Mouse (Mus musculus): ENCODE measurements around the gene Slc30a10. TPM values are rescaled to one million over a fixed set of nuclear protein-coding genes. Genes with fewer than 3 reads are reported as not detected.
A peak's percentile ranks its signal among the peaks of the same experiment; 100 is the strongest.

The Slc30a10 gene
- total RNA-seq (2012; rRNA removed) (not detected in 2 replicates), total RNA-seq (2014; rRNA removed) (not detected in 2 replicates), polyA plus RNA-seq (2012; ENCODE audit: insufficient read length, low read depth) (not detected in 2 replicates)

DNA sequence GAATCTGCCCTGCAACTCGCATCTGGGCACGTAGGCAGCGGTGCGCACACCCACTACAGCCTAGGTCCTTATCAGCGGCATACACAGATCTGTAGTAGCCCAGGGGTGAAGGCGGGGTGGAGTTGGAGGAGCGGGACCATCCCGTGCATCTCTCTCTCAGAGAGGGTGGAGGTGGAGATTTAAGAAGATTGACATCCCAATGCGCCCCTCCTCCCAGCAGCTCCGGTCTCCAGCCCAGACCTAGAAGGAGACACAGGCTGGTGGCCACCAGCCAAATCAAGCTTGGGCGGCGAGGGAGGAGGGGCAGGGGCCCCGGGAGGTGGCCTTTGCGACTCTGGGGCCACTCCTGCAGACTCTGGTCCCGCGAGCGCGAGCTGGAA is at the start of gene Slc30a10:
Gene Slc30a10 (plus strand): TSS at position 274 of the 380 bp plus-strand sequence.
- H3K79me2 ChIP-seq (replicated peaks; ENCODE audit: control insufficient read depth, extremely low read depth, insufficient read depth, poor library complexity, severe bottlenecking): no peaks in the 10 kb centered on the region
- no peaks in the 10 kb centered on the region for H3K27me3 ChIP-seq (replicated peaks)
- no peak within 1 kb of the TSS for H3K27ac ChIP-seq (ENCODE audit: insufficient read depth, low read depth)
- in situ Hi-C loops (cut with MboI; ENCODE audit: low pct_ligation_motif_present, low pct_unique_long_range_greater_than_20kb, low sequenced_read_pairs) (no loop called here), dilution Hi-C loops (cut with MboI; ENCODE audit: extremely low pct_ligation_motif_present, extremely low pct_unique_long_range_greater_than_20kb, low sequenced_read_pairs) (no loop called here)
- no peak for DNase-seq (ENCODE audit: extremely low read depth)
- TF ChIP-seq RCOR1 (conservative IDR thresholded peaks at IDR 0.05; ENCODE audit: low read depth, low read length) (no peak), ZMIZ1 (IDR thresholded peaks at IDR 0.05; ENCODE audit: low read depth, low read length) (no peak), MEF2A (IDR thresholded peaks at IDR 0.05; ENCODE audit: borderline replicate concordance, low read depth, low read length) (no peak), ZC3H11A (IDR thresholded peaks at IDR 0.05; ENCODE audit: low read depth, low read length) (no peak), PAX5 (IDR thresholded peaks at IDR 0.05; ENCODE audit: low read length) (no peak), USF2 (conservative IDR thresholded peaks at IDR 0.05; ENCODE audit: low read depth, low read length) (no peak)
- peaks cover 0 to 6% of the 10 kb centered on the region in 2 experiments; a peak in 1 of 4 replicates for H3K4me1 ChIP-seq (ENCODE audit: control insufficient read depth in 1 of 2, insufficient read depth in 2 of 2)
- H3K4me2 ChIP-seq (ENCODE audit: insufficient read depth, low read depth, poor library complexity, severe bottlenecking): no peak within 1 kb of the TSS
- no peak within 1 kb of the TSS for H3K4me3 ChIP-seq (replicated peaks in 1 of 3; ENCODE audit: low read depth in 2 of 3, low read length in 2 of 3, poor library complexity in 1 of 3)
- H3K9ac ChIP-seq (ENCODE audit: insufficient read depth, low read depth): no peak within 1 kb of the TSS
- H3K36me3 ChIP-seq (replicated peaks in 1 of 2; ENCODE audit: control insufficient read depth in 1 of 2, insufficient read depth in 1 of 2, low read length in 1 of 2): no peaks in the 10 kb centered on the region
- H3K9me3 ChIP-seq (replicated peaks; ENCODE audit: low read length): no peaks in the 10 kb centered on the region

DNA sequence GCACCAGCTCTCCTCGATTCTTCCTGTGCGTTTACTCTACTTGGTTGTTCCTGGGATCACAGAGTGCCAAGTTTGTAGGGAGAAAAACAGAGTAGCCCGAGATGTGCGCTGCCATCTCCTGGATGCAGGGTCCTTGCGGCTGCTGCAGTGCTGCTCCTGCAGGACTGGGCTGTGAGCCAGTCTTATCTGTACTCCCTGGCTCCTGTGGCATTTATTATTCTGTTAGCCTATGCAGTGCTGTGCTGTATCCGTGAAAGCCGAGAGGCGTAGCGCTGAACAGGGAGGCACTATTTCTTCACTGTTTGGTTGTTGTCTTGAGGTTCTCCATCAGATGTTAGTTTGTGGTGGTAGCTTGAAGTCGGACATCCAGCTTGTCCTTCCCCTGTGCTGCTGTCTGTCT is 48.7 kb upstream of the Slc30a10 start:
- no peaks in the 10 kb centered on the region for H3K27me3 ChIP-seq (replicated peaks)
- dilution Hi-C loops (cut with MboI; ENCODE audit: extremely low pct_ligation_motif_present, extremely low pct_unique_long_range_greater_than_20kb, low sequenced_read_pairs): no loop called here
- peaks cover 23% of the 10 kb centered on the region for H3K79me2 ChIP-seq (replicated peaks; ENCODE audit: control insufficient read depth, extremely low read depth, insufficient read depth, poor library complexity, severe bottlenecking)
- no peak overlapping the region for H3K4me2 ChIP-seq (ENCODE audit: insufficient read depth, low read depth, poor library complexity, severe bottlenecking)
- no peaks in the 10 kb centered on the region for H3K9me3 ChIP-seq (replicated peaks; ENCODE audit: low read length)
- no peak for TF ChIP-seq ZMIZ1 (IDR thresholded peaks at IDR 0.05; ENCODE audit: low read depth, low read length)
- no peak overlapping the region for H3K9ac ChIP-seq (ENCODE audit: insufficient read depth, low read depth)
- no peaks in the 10 kb centered on the region for H3K4me1 ChIP-seq (ENCODE audit: control insufficient read depth in 1 of 2, insufficient read depth in 2 of 2)
- H3K36me3 ChIP-seq (replicated peaks in 1 of 2; ENCODE audit: control insufficient read depth in 1 of 2, insufficient read depth in 1 of 2, low read length in 1 of 2): peaks cover 79 to 96% of the 10 kb centered on the region in 2 experiments
- in situ Hi-C loops (cut with MboI; ENCODE audit: low pct_ligation_motif_present, low pct_unique_long_range_greater_than_20kb, low sequenced_read_pairs): no loop called here
- no peak for DNase-seq (ENCODE audit: extremely low read depth)
- H3K4me3 ChIP-seq (replicated peaks in 1 of 3; ENCODE audit: low read depth in 2 of 3, low read length in 2 of 3, poor library complexity in 1 of 3): no peak overlapping the region
- no peak overlapping the region for H3K27ac ChIP-seq (ENCODE audit: insufficient read depth, low read depth)

DNA sequence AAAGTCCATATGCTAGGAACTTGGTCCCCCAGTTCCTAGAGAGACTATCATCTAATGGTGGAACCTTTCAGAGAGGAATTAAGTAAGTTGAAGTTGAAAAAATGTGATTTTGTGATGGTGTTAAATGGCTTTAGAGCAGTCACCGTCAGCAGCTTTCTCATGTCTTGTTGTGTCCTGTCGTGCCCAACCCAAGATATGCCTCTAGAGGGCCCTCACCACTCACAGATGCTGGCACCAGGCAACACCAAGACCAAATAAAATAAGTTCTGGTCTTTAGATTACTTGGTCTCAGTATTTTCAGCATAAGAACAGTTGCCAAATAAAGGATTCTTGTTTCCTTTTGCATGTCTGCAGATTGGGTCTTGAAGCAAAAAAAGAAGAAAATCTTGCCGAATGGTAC is 44.8 kb upstream of the Slc30a10 start:
- peaks cover 9% of the 10 kb centered on the region; the same call in 1 of the 2 replicates for H3K79me2 ChIP-seq (replicated peaks; ENCODE audit: control insufficient read depth, extremely low read depth, insufficient read depth, poor library complexity, severe bottlenecking)
- DNase-seq (ENCODE audit: extremely low read depth): no peak
- H3K9ac ChIP-seq (ENCODE audit: insufficient read depth, low read depth): no peak overlapping the region
- H3K36me3 ChIP-seq (replicated peaks in 1 of 2; ENCODE audit: control insufficient read depth in 1 of 2, insufficient read depth in 1 of 2, low read length in 1 of 2): peaks cover 79 to 98% of the 10 kb centered on the region in 2 experiments
- H3K4me2 ChIP-seq (ENCODE audit: insufficient read depth, low read depth, poor library complexity, severe bottlenecking): no peak overlapping the region
- H3K9me3 ChIP-seq (replicated peaks; ENCODE audit: low read length): no peaks in the 10 kb centered on the region
- in situ Hi-C loops (cut with MboI; ENCODE audit: low pct_ligation_motif_present, low pct_unique_long_range_greater_than_20kb, low sequenced_read_pairs): no loop called here
- TF ChIP-seq ZC3H11A (IDR thresholded peaks at IDR 0.05; ENCODE audit: low read depth, low read length): no peak
- no peak for TF ChIP-seq MAFK (IDR thresholded peaks at IDR 0.05; ENCODE audit: insufficient replicate concordance, low read length)
- TF ChIP-seq CHD2 (IDR thresholded peaks at IDR 0.05; ENCODE audit: low read length): no peak
- peak in 1 of 2 experiments; percentile 19; a peak in 1 of 4 replicates for TF ChIP-seq CTCF (conservative IDR thresholded peaks at IDR 0.05 in 1 of 2, IDR thresholded peaks at IDR 0.05 in 1 of 2; ENCODE audit: low read depth in 2 of 2, low read length in 2 of 2)
- no peaks in the 10 kb centered on the region for H3K27me3 ChIP-seq (replicated peaks)
- H3K4me3 ChIP-seq (replicated peaks in 1 of 3; ENCODE audit: low read depth in 2 of 3, low read length in 2 of 3, poor library complexity in 1 of 3): no peak overlapping the region
- no peak overlapping the region for H3K27ac ChIP-seq (ENCODE audit: insufficient read depth, low read depth)
- no peaks in the 10 kb centered on the region for H3K4me1 ChIP-seq (ENCODE audit: control insufficient read depth in 1 of 2, insufficient read depth in 2 of 2)
- dilution Hi-C loops (cut with MboI; ENCODE audit: extremely low pct_ligation_motif_present, extremely low pct_unique_long_range_greater_than_20kb, low sequenced_read_pairs): no loop called here
